ENCODE assay signal across 8 mouse cellular contexts in genomic region chr2:18607088-18607487, GRCm38 (mm10).
DNase-seq lines count a peak whose midpoint lies in the region; ATAC-seq lines count a peak whose summit lies in the region.

No protein-coding gene starts in this region.

- peaks cover 36% of the 10 kb centered on the region for H3K27me3 ChIP-seq in forebrain, embryonic 14.5 days (replicated peaks; ENCODE audit: control insufficient read depth, insufficient read depth, low read length)
- peaks cover 46% of the 10 kb centered on the region for H3K27me3 ChIP-seq in liver, embryonic 12.5 days (replicated peaks)
- no peaks in the 10 kb centered on the region for H3K27me3 ChIP-seq in stomach, embryonic 15.5 days (replicated peaks)

- H3K4me1 ChIP-seq in forebrain, embryonic 14.5 days (ENCODE audit: control insufficient read depth, insufficient read depth, low read length), result peaks cover 9% of the 10 kb centered on the region
- H3K4me1 ChIP-seq in liver, embryonic 12.5 days, result peaks cover 16% of the 10 kb centered on the region
- H3K4me1 ChIP-seq in stomach, embryonic 15.5 days, result peaks cover 19% of the 10 kb centered on the region

- ATAC-seq in forebrain, embryonic 14.5 days, result no peak
- ATAC-seq in liver, embryonic 12.5 days, result no peak
- no peak for ATAC-seq in stomach, embryonic 15.5 days (ENCODE audit: insufficient read depth, low FRiP score, low read depth)

- H3K36me3 ChIP-seq in forebrain, embryonic 14.5 days (ENCODE audit: control insufficient read depth, insufficient read depth, low read length), result no peaks in the 10 kb centered on the region
- H3K36me3 ChIP-seq in liver, embryonic 12.5 days, result no peaks in the 10 kb centered on the region
- H3K36me3 ChIP-seq in stomach, embryonic 15.5 days, result no peaks in the 10 kb centered on the region

- intact Hi-C loops in gastrocnemius, postnatal 36 days (cut with DNase I), result no loop called here

- no peak overlapping the region for H3K27ac ChIP-seq in forebrain, embryonic 14.5 days (ENCODE audit: low read depth, low read length)
- no peak overlapping the region for H3K27ac ChIP-seq in liver, embryonic 12.5 days
- H3K27ac ChIP-seq in stomach, embryonic 15.5 days, result no peak overlapping the region

- WGBS in forebrain, embryonic 14.5 days, result 5% methylated on average over 6 of the region's 6 CpGs
- 7% methylated on average over 6 of the region's 6 CpGs for WGBS in liver, embryonic 12.5 days (ENCODE audit: insufficient replicate concordance)
- WGBS in stomach, embryonic 15.5 days, result 27% methylated on average over 6 of the region's 6 CpGs

- DNase-seq in kidney, postnatal 36 days, result peak; percentile 10 to 16
- DNase-seq in kidney, adult 18-20 months, result no peak
- peak; percentile 33 for DNase-seq in forebrain, embryonic 14.5 days (ENCODE audit: low spot score)
- DNase-seq in spleen, adult 18-20 months, result no peak
- no peak for DNase-seq in cerebellum, adult 18-20 months
- DNase-seq in gastrocnemius, postnatal 36 days, result no peak

- H3K9ac ChIP-seq in forebrain, embryonic 14.5 days (ENCODE audit: low read length), result no peak overlapping the region
- no peak overlapping the region for H3K9ac ChIP-seq in liver, embryonic 12.5 days
- H3K9ac ChIP-seq in stomach, embryonic 15.5 days, result no peak overlapping the region

- peak overlapping the region; percentile 78 for H3K4me2 ChIP-seq in forebrain, embryonic 14.5 days (ENCODE audit: low read length)
- H3K4me2 ChIP-seq in liver, embryonic 12.5 days, result peak overlapping the region; percentile 75
- peak overlapping the region; percentile 88 for H3K4me2 ChIP-seq in stomach, embryonic 15.5 days

- H3K9me3 ChIP-seq in forebrain, embryonic 14.5 days (replicated peaks; ENCODE audit: control insufficient read depth, low read length), result no peaks in the 10 kb centered on the region
- H3K9me3 ChIP-seq in liver, embryonic 12.5 days (replicated peaks), result no peaks in the 10 kb centered on the region
- H3K9me3 ChIP-seq in stomach, embryonic 15.5 days, result no peaks in the 10 kb centered on the region

- peak overlapping the region; percentile 41; the same call in 1 of the 2 replicates for H3K4me3 ChIP-seq in forebrain, embryonic 14.5 days (ENCODE audit: low read depth, low read length)
- no peak overlapping the region for H3K4me3 ChIP-seq in liver, embryonic 12.5 days
- H3K4me3 ChIP-seq in stomach, embryonic 15.5 days (replicated peaks), result 0 out of 2 replicates have a peak overlapping the region, but pooled peaks have one; percentile 45

Comparison
In these comparisons a context has a peak if more than half of its experiments do, and no peak if none do; other contexts are left out.
1. DNase-seq: peak in kidney, postnatal 36 days (2 of 2) and forebrain, embryonic 14.5 days (single experiment); none in kidney, adult 18-20 months (single experiment), spleen, adult 18-20 months (0 of 2), cerebellum, adult 18-20 months (0 of 2) and gastrocnemius, postnatal 36 days (0 of 2).
2. Peak in every context shown above with its lines, with median percentiles within 50 percentile points of each other: H3K4me2 ChIP-seq.